Mouse (Mus musculus) ES-Bruce4 (cell line): Measurements from ENCODE around the gene Fndc3b.

ENCODE experiments used
- CTCF ChIP-seq: IDR thresholded peaks from one replicate; pipeline ENCODE4 v1.8.1; 2011; ENCODE audit warnings: low read depth, low read length
- POLR2A ChIP-seq: IDR thresholded peaks from one replicate; pipeline ENCODE4 v1.8.1; 2011; ENCODE audit warnings: low read length; ENCODE audit not compliant: insufficient read depth

DNA sequence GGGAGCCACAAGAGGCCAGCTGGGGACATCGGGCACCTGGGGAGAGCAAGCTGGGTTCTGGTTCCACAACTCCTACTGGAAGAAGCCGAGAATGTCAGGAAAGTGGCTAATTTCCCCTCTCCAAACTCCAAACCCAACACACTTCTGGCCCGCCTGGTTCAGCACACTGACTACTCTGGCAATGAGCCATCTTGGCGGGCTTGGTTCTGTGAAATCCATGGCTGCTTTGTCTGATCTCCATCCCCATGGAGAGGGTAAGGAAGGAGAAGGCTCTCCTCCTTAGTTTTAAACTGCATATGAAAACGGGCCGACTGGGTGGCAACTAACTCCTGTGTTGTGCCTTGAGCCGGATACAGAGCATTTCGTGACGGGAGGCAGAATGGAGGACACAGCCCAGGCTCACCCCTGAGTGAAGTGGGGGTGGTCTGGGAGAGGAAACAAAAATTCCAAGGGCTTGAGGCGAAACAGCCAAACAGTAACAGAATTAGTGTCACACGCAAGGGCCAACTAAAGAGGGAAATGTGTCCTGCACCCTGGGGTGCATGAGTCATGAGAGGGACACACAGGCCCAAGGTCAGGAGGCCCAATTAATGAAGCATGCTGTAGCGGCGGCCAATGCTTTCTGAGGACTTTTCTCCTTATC lies 280.4 kb downstream of the Fndc3b start:
- TF ChIP-seq CTCF (no peak), POLR2A (no peak)
